Mouse (Mus musculus) forebrain, postnatal 0 days (tissue): ENCODE measurements at regions not wholly inside any gene's neighbourhood (a gene's known extent, or its start where the extent isn't known, plus 50 kb on each side); places are given as distances from the start of the nearest gene placed in this dataset.

Experiments used
- ATAC-seq: fragments of 200-750 bp; cut with Nextera tagmentation; 2 replicates; pipeline ENCODE4 v1.8.0; 2017; ENCODE audit warnings: mild to moderate bottlenecking, moderate library complexity
- DNase-seq: peaks from one replicate; pipeline ENCODE4 v3.0.0-alpha.2; 2015
- H3K27ac ChIP-seq: fragments of 300-500 bp; sonication (generic); 2 replicates; pipeline ENCODE4 v1.5.1; 2014; ENCODE audit warnings: low read depth, mild to moderate bottlenecking, antibody characterized with exemption, low read length, moderate library complexity, mixed read lengths
- H3K27me3 ChIP-seq: fragments of 300-500 bp; sonication (generic); 2 replicates; pipeline ENCODE4 v1.6.1; 2014; ENCODE audit warnings: mild to moderate bottlenecking, low read length, mixed read lengths; ENCODE audit not compliant: insufficient read depth
- H3K36me3 ChIP-seq: fragments of 300-500 bp; sonication (generic); 2 replicates; pipeline ENCODE4 v1.6.1; 2014; ENCODE audit warnings: mild to moderate bottlenecking, moderate library complexity; ENCODE audit not compliant: insufficient read depth
- H3K4me1 ChIP-seq: fragments of 300-500 bp; sonication (generic); 2 replicates; pipeline ENCODE4 v1.6.1; 2014; ENCODE audit warnings: antibody characterized with exemption; ENCODE audit not compliant: insufficient read depth
- H3K4me2 ChIP-seq: fragments of 300-500 bp; sonication (generic); 2 replicates; pipeline ENCODE4 v1.6.1; 2014; ENCODE audit warnings: low read depth, mild to moderate bottlenecking, moderate library complexity
- H3K4me3 ChIP-seq: fragments of 300-500 bp; sonication (generic); 2 replicates; pipeline ENCODE4 v1.5.1; 2014; ENCODE audit warnings: low read depth, low read length, mixed read lengths
- H3K9ac ChIP-seq: fragments of 300-500 bp; sonication (generic); 2 replicates; pipeline ENCODE4 v1.6.1; 2014; ENCODE audit warnings: mild to moderate bottlenecking
- H3K9me3 ChIP-seq: fragments of 300-500 bp; sonication (generic); 2 replicates; pipeline ENCODE4 v1.6.1; 2016; ENCODE audit warnings: low read length
- CTCF ChIP-seq: sonication (generic); IDR thresholded peaks from 2 replicates; pipeline ENCODE4 v1.5.1; 2016; ENCODE audit warnings: antibody characterized with exemption, control low read depth, low read depth
- WGBS: fragments of 180-500 bp; shearing (Covaris S2); extraction: QIAGEN DNeasy Blood & Tissue Kit; methylation state at CpG from one replicate; pipeline ENCODE4 v1.1.7; 2014; 5-methylcytosine and 5-hydroxymethylcytosine counted together

GRCm38 (mm10) chr19:56225039-56225438, 61.9 kb upstream of the Habp2 start:
- no peaks in the 10 kb centered on the region for H3K9me3 ChIP-seq
- H3K4me1 ChIP-seq: no peaks in the 10 kb centered on the region
- no peak overlapping the region for H3K9ac ChIP-seq
- H3K27me3 ChIP-seq: no peaks in the 10 kb centered on the region
- no peak overlapping the region for H3K4me2 ChIP-seq
- no peak overlapping the region for H3K27ac ChIP-seq
- ATAC-seq (no peak), DNase-seq (no peak)
- 34% methylated on average over 7 of the region's 7 CpGs for WGBS
- no peak for TF ChIP-seq CTCF
- H3K36me3 ChIP-seq: no peaks in the 10 kb centered on the region
- no peak overlapping the region for H3K4me3 ChIP-seq

GRCm38 (mm10) chr19:56225518-56225917, 61.4 kb upstream of the Habp2 start:
- Histone ChIP-seq H3K27ac (no peak overlapping the region), H3K4me3 (no peak overlapping the region), H3K9ac (no peak overlapping the region), H3K4me2 (no peak overlapping the region), H3K4me1 (no peaks in the 10 kb centered on the region), H3K9me3 (no peaks in the 10 kb centered on the region), H3K36me3 (no peaks in the 10 kb centered on the region), H3K27me3 (no peaks in the 10 kb centered on the region)
- no peak for DNase-seq
- no peak for ATAC-seq
- no peak for TF ChIP-seq CTCF
- 85% methylated on average over 3 of the region's 3 CpGs for WGBS

GRCm38 (mm10) chr19:56228586-56228985, 58.4 kb upstream of the Habp2 start:
- no peaks in the 10 kb centered on the region for H3K36me3 ChIP-seq

GRCm38 (mm10) chr19:56231430-56231829, 55.5 kb upstream of the Habp2 start:
- Histone ChIP-seq H3K9ac (no peak overlapping the region), H3K4me3 (no peak overlapping the region), H3K4me1 (no peaks in the 10 kb centered on the region), H3K9me3 (no peaks in the 10 kb centered on the region), H3K27ac (no peak overlapping the region), H3K36me3 (no peaks in the 10 kb centered on the region), H3K27me3 (no peaks in the 10 kb centered on the region), H3K4me2 (peak overlapping the region; percentile 26; the same call in 1 of the 2 replicates)
- no peak for TF ChIP-seq CTCF
- no peak for DNase-seq
- ATAC-seq: no peak
- WGBS: 28% methylated on average over 8 of the region's 8 CpGs

More at GRCm38 (mm10) chr19:56228586-56228985, 58.4 kb upstream of the Habp2 start:
- Histone ChIP-seq H3K4me1 (no peaks in the 10 kb centered on the region), H3K4me2 (no peak overlapping the region), H3K9me3 (no peaks in the 10 kb centered on the region), H3K4me3 (no peak overlapping the region), H3K9ac (no peak overlapping the region), H3K27ac (no peak overlapping the region), H3K27me3 (no peaks in the 10 kb centered on the region)
- no peak for ATAC-seq
- no peak for TF ChIP-seq CTCF
- DNase-seq: no peak

GRCm38 (mm10) chr19:56231849-56232248, 55.1 kb upstream of the Habp2 start:
- no peak overlapping the region for H3K9ac ChIP-seq
- H3K9me3 ChIP-seq: no peaks in the 10 kb centered on the region
- H3K4me1 ChIP-seq: no peaks in the 10 kb centered on the region
- WGBS: 3% methylated on average over 9 of the region's 9 CpGs
- no peaks in the 10 kb centered on the region for H3K36me3 ChIP-seq
- TF ChIP-seq CTCF: no peak
- no peak overlapping the region for H3K27ac ChIP-seq
- DNase-seq (peak; percentile 39), ATAC-seq (no peak)
- H3K4me2 ChIP-seq: peak overlapping the region; percentile 26; the same call in 1 of the 2 replicates
- no peak overlapping the region for H3K4me3 ChIP-seq
- H3K27me3 ChIP-seq: no peaks in the 10 kb centered on the region

- no peak overlapping the region for H3K9ac ChIP-seq
- WGBS: 13% methylated on average over 7 of the region's 7 CpGs
- DNase-seq: no peak
- no peaks in the 10 kb centered on the region for H3K9me3 ChIP-seq
- ATAC-seq: peak; percentile 34; the same call in 1 of the 2 replicates
- no peak overlapping the region for H3K4me3 ChIP-seq
- no peaks in the 10 kb centered on the region for H3K27me3 ChIP-seq
- H3K27ac ChIP-seq: no peak overlapping the region
- TF ChIP-seq CTCF: no peak
- peak overlapping the region; percentile 26; the same call in 1 of the 2 replicates for H3K4me2 ChIP-seq
- no peaks in the 10 kb centered on the region for H3K4me1 ChIP-seq
- no peaks in the 10 kb centered on the region for H3K36me3 ChIP-seq
Observed at GRCm38 (mm10) chr19:56232269-56232668, 54.7 kb upstream of the Habp2 start.

- no peak overlapping the region for H3K27ac ChIP-seq
- H3K9me3 ChIP-seq: no peaks in the 10 kb centered on the region
- no peak overlapping the region for H3K4me2 ChIP-seq
- H3K9ac ChIP-seq: no peak overlapping the region
- no peak for ATAC-seq
- 96% methylated on average over 5 of the region's 5 CpGs for WGBS
- H3K4me1 ChIP-seq: no peaks in the 10 kb centered on the region
- DNase-seq: no peak
- no peaks in the 10 kb centered on the region for H3K36me3 ChIP-seq
- H3K27me3 ChIP-seq: no peaks in the 10 kb centered on the region
- TF ChIP-seq CTCF: peak; percentile 45
- H3K4me3 ChIP-seq: no peak overlapping the region
Observed at GRCm38 (mm10) chr19:56232950-56233349, 54.0 kb upstream of the Habp2 start.

GRCm38 (mm10) chr19:56235040-56235439, 51.9 kb upstream of the Habp2 start:
- WGBS: 40% methylated on average over 2 of the region's 2 CpGs

More at GRCm38 (mm10) chr19:56235040-56235439, 51.9 kb upstream of the Habp2 start:
- H3K27me3 ChIP-seq: no peaks in the 10 kb centered on the region
- H3K4me1 ChIP-seq: no peaks in the 10 kb centered on the region
- H3K4me3 ChIP-seq: no peak overlapping the region
- no peak overlapping the region for H3K27ac ChIP-seq
- H3K36me3 ChIP-seq: no peaks in the 10 kb centered on the region
- no peaks in the 10 kb centered on the region for H3K9me3 ChIP-seq
- DNase-seq (no peak), ATAC-seq (no peak)
- no peak overlapping the region for H3K4me2 ChIP-seq
- no peak overlapping the region for H3K9ac ChIP-seq
- TF ChIP-seq CTCF: no peak
